Mouse (Mus musculus) forebrain, embryonic 15.5 days (tissue): ENCODE measurements around the gene Trappc4. TPM values are rescaled to one million over a fixed set of nuclear protein-coding genes. Genes with fewer than 3 reads are reported as not detected.
"Not testable (repeated sequence)": the region's sequence is repeated elsewhere in the genome, so short reads cannot be mapped to it uniquely, and the experiment has no call there.

ENCODE experiments used
- ATAC-seq: fragments of 200-750 bp; cut with Nextera tagmentation; replicated peaks from 2 replicates; pipeline ENCODE4 v1.8.0; 2017; ENCODE audit warnings: mild to moderate bottlenecking, moderate TSS enrichment, moderate library complexity
- H3K27ac ChIP-seq: fragments of 300-500 bp; sonication (generic); replicated peaks from 2 replicates; pipeline ENCODE4 v1.5.1; 2015; ENCODE audit warnings: mild to moderate bottlenecking, inconsistent platforms
- H3K27me3 ChIP-seq: fragments of 300-500 bp; sonication (generic); 2 replicates; pipeline ENCODE4 v1.6.1; 2015; ENCODE audit warnings: inconsistent platforms
- H3K36me3 ChIP-seq: fragments of 300-500 bp; sonication (generic); 2 replicates; pipeline ENCODE4 v1.6.1; 2015; ENCODE audit warnings: mild to moderate bottlenecking, inconsistent platforms
- H3K4me1 ChIP-seq: fragments of 300-500 bp; sonication (generic); 2 replicates; pipeline ENCODE4 v1.6.1; 2015; ENCODE audit warnings: inconsistent platforms
- H3K4me2 ChIP-seq: fragments of 300-500 bp; sonication (generic); replicated peaks from 2 replicates; pipeline ENCODE4 v1.6.1; 2015; ENCODE audit warnings: mild to moderate bottlenecking, inconsistent platforms
- H3K4me3 ChIP-seq: fragments of 300-500 bp; sonication (generic); 2 replicates; pipeline ENCODE4 v1.5.1; 2015; ENCODE audit warnings: mild to moderate bottlenecking, inconsistent platforms
- H3K9ac ChIP-seq: fragments of 300-500 bp; sonication (generic); replicated peaks from 2 replicates; pipeline ENCODE4 v1.6.1; 2015; ENCODE audit warnings: mild to moderate bottlenecking, inconsistent platforms
- H3K9me3 ChIP-seq: fragments of 300-500 bp; sonication (generic); 2 replicates; pipeline ENCODE4 v1.6.1; 2016; ENCODE audit warnings: inconsistent platforms
- WGBS: fragments of 180-500 bp; shearing (Covaris S2); methylation state at CpG from one replicate; pipeline ENCODE4 v1.1.7; 2015; ENCODE audit warnings: mixed read lengths; 5-methylcytosine and 5-hydroxymethylcytosine counted together
- microRNA-seq: library from miRNA; unstranded; fragments of <30 nt; microRNA quantifications from one replicate; pipeline ENCODE4, GENCODE M21; 2016
- polyA plus RNA-seq: library from polyadenylated mRNA; unstranded; fragments of >200 nt; fragmentation: Nextera tagmentation; extraction: Ambion mirVana; gene quantifications from 2 replicates; pipeline ENCODE4 v1.2.1, GENCODE M21; 2015

The Trappc4 gene
- polyA plus RNA-seq, 1 experiment from 2014 or later: 321 TPM

DNA sequence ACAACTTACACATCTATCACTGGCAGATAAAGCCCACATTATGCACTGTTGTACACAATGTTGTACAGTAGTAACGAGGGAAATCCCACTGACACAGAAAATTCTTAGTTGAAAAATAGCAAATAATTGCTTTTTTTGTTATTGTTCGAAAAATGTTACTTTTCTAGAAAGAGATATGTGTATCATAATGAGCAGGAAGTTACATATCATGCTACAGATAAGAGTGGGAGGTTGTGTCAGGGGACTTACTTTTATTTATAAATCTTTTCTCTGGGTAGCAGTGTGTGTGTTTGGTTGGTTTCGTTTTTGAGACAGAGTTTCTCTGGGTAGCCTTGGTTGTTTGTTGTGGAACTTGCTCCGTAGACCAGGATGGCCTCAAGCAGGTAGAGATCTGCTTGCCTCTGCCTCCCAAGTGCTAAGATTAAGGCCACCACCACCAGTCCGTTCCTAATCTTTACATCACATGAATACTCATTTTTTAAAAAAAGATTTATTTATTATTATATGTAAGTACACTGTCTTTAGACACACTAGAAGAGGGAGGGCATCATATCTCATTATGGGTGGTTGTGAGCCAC is 29.2 kb downstream of the Trappc4 start:
- peaks cover 23% of the 10 kb centered on the region for H3K4me1 ChIP-seq
- H3K9ac ChIP-seq: peak overlapping the region; percentile 93
- ATAC-seq: no peak
- H3K27me3 ChIP-seq: no peaks in the 10 kb centered on the region
- peak overlapping the region; percentile 84 for H3K4me2 ChIP-seq
- H3K36me3 ChIP-seq: peaks cover 24% of the 10 kb centered on the region
- H3K9me3 ChIP-seq: no peaks in the 10 kb centered on the region
- 89% methylated on average over 5 of the region's 5 CpGs for WGBS
- peak overlapping the region; percentile 89 for H3K4me3 ChIP-seq
- H3K27ac ChIP-seq: peak overlapping the region; percentile 93

DNA sequence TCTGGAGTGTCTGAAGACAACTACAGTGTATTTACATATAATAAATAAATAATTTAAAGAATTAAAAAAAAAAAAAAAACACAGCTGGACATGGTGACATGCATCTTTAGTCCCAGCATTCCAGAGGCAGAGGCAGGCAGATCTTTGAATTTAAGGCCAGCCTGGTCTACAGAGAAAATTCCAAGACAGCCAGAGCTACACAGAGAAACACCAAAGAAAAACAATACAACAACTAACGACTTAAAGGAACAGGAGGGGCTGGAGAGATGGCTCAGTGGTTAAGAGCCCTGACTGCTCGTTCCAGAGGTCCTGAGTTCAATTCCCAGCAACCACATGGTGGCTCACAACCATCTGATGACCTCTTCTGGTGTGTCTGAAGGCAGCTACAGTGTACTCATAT is 30.1 kb downstream of the Trappc4 start:
- H3K27me3 ChIP-seq, H3K4me2 ChIP-seq, H3K4me3 ChIP-seq, H3K9me3 ChIP-seq, ATAC-seq, H3K27ac ChIP-seq, H3K9ac ChIP-seq: not testable (repeated sequence)
- WGBS: 80% methylated on average over 2 of the region's 2 CpGs
- peaks cover 23% of the 10 kb centered on the region for H3K4me1 ChIP-seq
- peaks cover 15% of the 10 kb centered on the region for H3K36me3 ChIP-seq

DNA sequence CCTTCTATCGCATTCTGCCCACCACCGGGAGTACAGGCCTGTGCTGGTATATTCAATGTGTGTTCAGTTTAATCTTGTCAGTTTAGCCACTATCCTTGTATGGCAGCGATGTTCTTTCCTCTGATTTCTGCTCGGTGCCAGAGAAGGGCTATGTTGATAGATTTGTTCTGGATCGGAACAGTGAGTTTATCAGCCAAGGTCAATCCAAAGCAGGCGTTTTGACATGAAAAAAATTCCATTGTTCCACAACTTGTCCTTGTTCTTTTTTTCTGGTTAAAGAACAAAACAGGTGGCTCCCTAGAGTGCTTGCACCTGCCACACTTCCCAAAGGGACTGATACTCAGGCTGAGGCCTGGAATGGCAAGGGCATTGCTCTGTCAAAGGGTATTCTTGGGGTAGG is 31.3 kb downstream of the Trappc4 start:
- no peak overlapping the region for H3K4me3 ChIP-seq
- H3K4me1 ChIP-seq: peaks cover 20% of the 10 kb centered on the region
- no peak overlapping the region for H3K27ac ChIP-seq
- no peak for ATAC-seq
- H3K9ac ChIP-seq: no peak overlapping the region
- H3K27me3 ChIP-seq: no peaks in the 10 kb centered on the region
- WGBS: 87% methylated on average over 6 of the region's 6 CpGs
- H3K36me3 ChIP-seq: peaks cover 3% of the 10 kb centered on the region
- H3K9me3 ChIP-seq: no peaks in the 10 kb centered on the region
- H3K4me2 ChIP-seq: no peak overlapping the region

DNA sequence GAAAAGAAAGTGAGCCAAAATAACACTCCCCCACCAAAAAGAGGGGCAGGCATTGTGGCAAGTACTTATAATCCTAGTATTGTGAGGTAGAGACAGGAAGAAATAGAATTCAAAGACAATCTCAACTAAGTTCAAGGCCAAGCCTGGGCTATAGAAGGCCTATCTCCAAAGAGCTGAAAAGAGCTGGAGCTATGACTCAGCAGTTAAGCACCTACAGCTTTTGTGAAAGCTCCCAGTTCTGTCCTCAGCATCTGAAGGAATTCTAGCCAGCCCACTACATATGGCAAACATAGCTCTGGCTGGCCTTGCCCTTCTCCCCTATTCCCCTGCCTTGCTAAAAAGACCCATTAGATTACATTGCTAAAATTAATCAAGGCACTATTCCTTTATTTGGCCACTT is 34.0 kb downstream of the Trappc4 start:
- Histone ChIP-seq H3K27me3 (no peaks in the 10 kb centered on the region), H3K36me3 (no peaks in the 10 kb centered on the region), H3K4me3 (no peak overlapping the region), H3K4me2 (no peak overlapping the region), H3K9me3 (no peaks in the 10 kb centered on the region), H3K9ac (no peak overlapping the region), H3K4me1 (peaks cover 2% of the 10 kb centered on the region; the same call in 1 of the 2 replicates), H3K27ac (no peak overlapping the region)
- no peak for ATAC-seq

DNA sequence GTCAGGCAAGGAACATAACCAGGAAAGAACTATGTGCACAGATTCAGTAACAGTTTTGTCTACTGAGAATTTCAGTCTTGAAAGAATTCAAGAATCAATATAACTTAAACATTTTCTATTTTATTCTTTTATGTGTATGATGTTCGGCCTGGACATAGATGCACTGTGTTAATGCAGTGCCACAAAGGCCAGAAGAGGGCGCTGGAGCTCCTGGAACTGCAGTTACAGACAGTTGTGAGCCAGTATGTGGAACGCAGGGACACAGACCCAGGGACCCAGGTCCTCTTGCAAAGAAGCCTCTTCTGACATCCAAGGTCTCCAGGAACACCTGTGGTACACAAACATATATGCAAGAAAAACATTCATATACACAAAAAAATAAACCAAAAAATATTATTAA is 42.9 kb downstream of the Trappc4 start:
- WGBS: 59% methylated on average over 3 of the region's 3 CpGs
- Histone ChIP-seq H3K4me2 (no peak overlapping the region), H3K27ac (no peak overlapping the region), H3K4me3 (no peak overlapping the region), H3K36me3 (peaks cover 5% of the 10 kb centered on the region), H3K4me1 (peaks cover 13% of the 10 kb centered on the region), H3K9ac (no peak overlapping the region), H3K9me3 (no peaks in the 10 kb centered on the region), H3K27me3 (no peaks in the 10 kb centered on the region)
- no peak for ATAC-seq

DNA sequence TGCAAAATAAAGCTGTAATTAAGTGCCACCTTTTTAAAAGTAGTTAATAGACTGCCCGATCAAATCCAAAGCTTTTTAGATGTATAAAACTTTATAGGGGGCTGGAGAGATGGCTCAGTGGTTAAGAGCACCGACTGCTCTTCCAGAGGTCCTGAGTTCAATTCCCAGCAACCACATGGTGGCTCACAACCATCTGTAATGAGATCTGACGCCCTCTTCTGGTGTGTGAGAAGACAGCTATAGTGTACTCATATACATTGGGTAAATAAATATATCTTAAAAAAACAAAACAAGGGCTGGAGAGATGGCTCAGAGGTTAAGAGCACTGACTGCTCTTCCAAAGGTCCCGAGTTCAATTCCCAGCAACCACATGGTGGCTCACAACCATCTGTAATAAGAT is 45.5 kb downstream of the Trappc4 start:
- Histone ChIP-seq H3K36me3 (peaks cover 26% of the 10 kb centered on the region), H3K27ac (peak overlapping the region; percentile 85), H3K4me2 (peak overlapping the region; percentile 86), H3K4me1 (peaks cover 13% of the 10 kb centered on the region), H3K4me3 (peak overlapping the region; percentile 90), H3K9ac (peak overlapping the region; percentile 92)
- WGBS: 46% methylated on average over 4 of the region's 4 CpGs
- 0 out of 2 replicates have a peak, but pooled peaks have one; percentile 19 for ATAC-seq
- not testable (repeated sequence) for H3K9me3 ChIP-seq, H3K27me3 ChIP-seq

DNA sequence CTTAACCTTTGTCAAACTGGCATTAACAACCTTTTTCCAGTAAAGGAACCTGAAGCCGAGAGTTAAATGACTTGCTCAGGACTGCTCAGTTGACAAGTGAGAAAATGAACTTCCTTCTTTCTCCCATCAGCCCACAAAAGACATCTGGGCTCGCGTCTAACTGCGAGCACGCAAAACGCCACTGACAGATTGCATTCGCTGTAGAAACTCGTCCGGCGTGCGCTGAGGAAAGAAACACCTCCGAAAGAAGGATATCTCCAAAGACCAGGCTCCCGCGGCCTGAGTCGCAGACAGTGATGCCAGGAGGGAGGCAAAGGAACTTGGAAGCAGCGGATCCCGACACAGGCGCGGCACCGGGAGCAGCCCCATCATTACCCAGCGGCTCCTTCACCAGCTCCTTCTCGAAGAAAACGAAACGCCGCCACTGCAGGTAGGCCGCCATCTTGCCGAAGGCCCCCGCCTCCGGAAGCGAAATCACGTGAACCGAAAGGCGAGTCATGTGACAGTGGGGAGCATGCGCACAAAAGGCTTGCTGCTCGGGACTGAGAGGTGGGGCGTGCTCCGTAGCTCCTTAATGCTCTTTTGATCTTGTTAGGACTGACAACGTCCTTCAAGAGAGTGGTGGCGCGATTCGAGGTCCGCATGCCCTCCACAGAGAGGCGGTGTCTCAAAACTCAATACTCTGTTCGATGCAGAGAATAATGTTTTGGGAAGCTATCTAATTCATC is 46.0 kb downstream of the Trappc4 start, which contains the start of gene Vps11:
Vps11 (minus strand) TSS at position 481 of the 728 bp plus-strand sequence.
- Histone ChIP-seq H3K4me3 (peak within 1 kb of the TSS; percentile 90), H3K27ac (peak within 1 kb of the TSS; percentile 85), H3K36me3 (peaks cover 32% of the 10 kb centered on the region), H3K9me3 (no peaks in the 10 kb centered on the region), H3K4me2 (peak within 1 kb of the TSS; percentile 86), H3K4me1 (peaks cover 13% of the 10 kb centered on the region), H3K9ac (peak within 1 kb of the TSS; percentile 92), H3K27me3 (no peaks in the 10 kb centered on the region)
- peak; percentile 91 for ATAC-seq
- 1% methylated on average over 44 of the region's 44 CpGs for WGBS

DNA sequence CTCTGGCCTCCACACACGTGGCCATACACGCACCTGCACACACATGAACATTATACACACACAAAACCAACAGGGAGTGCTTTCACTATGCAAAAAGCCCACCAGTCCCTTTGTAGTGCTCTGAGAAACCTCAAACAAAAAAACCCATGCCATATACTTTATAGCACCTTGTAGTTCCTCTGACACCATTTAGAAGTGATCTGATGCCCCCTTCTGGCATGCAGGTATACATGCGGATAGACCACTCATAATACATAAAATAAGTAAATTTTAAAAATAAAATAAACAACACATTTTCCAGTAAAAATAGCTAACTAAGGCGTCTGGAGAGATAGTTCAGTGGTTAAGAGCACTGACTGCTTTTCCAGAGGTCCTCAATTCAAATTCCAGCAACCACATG is 50.2 kb downstream of the Trappc4 start:
- H3K4me3 ChIP-seq: no peak overlapping the region
- H3K4me1 ChIP-seq: peaks cover 13% of the 10 kb centered on the region
- no peaks in the 10 kb centered on the region for H3K9me3 ChIP-seq
- no peak overlapping the region for H3K9ac ChIP-seq
- H3K36me3 ChIP-seq: peaks cover 73% of the 10 kb centered on the region
- no peak overlapping the region for H3K4me2 ChIP-seq
- 69% methylated on average over 4 of the region's 4 CpGs for WGBS
- no peak for ATAC-seq
- H3K27ac ChIP-seq: no peak overlapping the region
- H3K27me3 ChIP-seq: no peaks in the 10 kb centered on the region

Small RNA genes within 50 kb of the gene (microRNA-seq; reads per million reads assigned to microRNA genes)
- not detected for gene Mir7085

Other genes with a start within 250 kb of the Trappc4 start
- 25.7 and 26.4 TPM in 2 replicates for gene Cbl, start 173.6 kb downstream of the Trappc4 start, polyA plus RNA-seq
- gene Ccdc153, start 166.9 kb downstream of the Trappc4 start, polyA plus RNA-seq: 0.32 TPM in 1 of 2 replicates, not detected in the other
- gene Pdzd3, start 156.1 kb downstream of the Trappc4 start, polyA plus RNA-seq: 0.59 and 0.61 TPM in 2 replicates
- gene Nlrx1, start 139.0 kb downstream of the Trappc4 start, polyA plus RNA-seq: 4.5 and 5.2 TPM in 2 replicates
- 14.2 and 15.6 TPM in 2 replicates for gene Abcg4, start 119.0 kb downstream of the Trappc4 start, polyA plus RNA-seq
- 33.4 and 35.4 TPM in 2 replicates for gene Hinfp, start 101.9 kb downstream of the Trappc4 start, polyA plus RNA-seq
- gene C2cd2l, start 87.3 kb downstream of the Trappc4 start, polyA plus RNA-seq: 21.5 and 24.2 TPM in 2 replicates
- gene Dpagt1, start 81.6 kb downstream of the Trappc4 start, polyA plus RNA-seq: 32.2 and 32.5 TPM in 2 replicates
- 232 and 253 TPM in 2 replicates for gene H2afx, start 72.9 kb downstream of the Trappc4 start, polyA plus RNA-seq
- 66.3 and 71.2 TPM in 2 replicates for gene Hmbs, start 63.4 kb downstream of the Trappc4 start, polyA plus RNA-seq
- gene Vps11, start 45.9 kb downstream of the Trappc4 start, polyA plus RNA-seq: 38.4 and 42.3 TPM in 2 replicates
- gene Hyou1, start 28.1 kb downstream of the Trappc4 start, polyA plus RNA-seq: 21.6 and 22.0 TPM in 2 replicates
- 36.1 and 37.4 TPM in 2 replicates for gene Slc37a4, start 10.7 kb downstream of the Trappc4 start, polyA plus RNA-seq
- gene Rps25, start 461 bp downstream of the Trappc4 start, polyA plus RNA-seq: 1,070 and 1,143 TPM in 2 replicates
- 34.6 and 35.1 TPM in 2 replicates for gene Ccdc84, start 11.0 kb upstream of the Trappc4 start, polyA plus RNA-seq
- gene Foxr1, start 33.5 kb upstream of the Trappc4 start, polyA plus RNA-seq: not detected in 2 replicates
- not detected in 2 replicates for gene Upk2, start 47.4 kb upstream of the Trappc4 start, polyA plus RNA-seq
- gene Bcl9l, start 75.2 kb upstream of the Trappc4 start, polyA plus RNA-seq: 13.6 and 14.4 TPM in 2 replicates
- gene Cxcr5, start 154.3 kb upstream of the Trappc4 start, polyA plus RNA-seq: 0.06 TPM in 1 of 2 replicates, not detected in the other
- 22.9 and 23.1 TPM in 2 replicates for gene Ddx6, start 197.3 kb upstream of the Trappc4 start, polyA plus RNA-seq